Comparison of ENCODE assay signal across 8 mouse cellular contexts in genomic region chr19:5601752-5602541, GRCm38 (mm10). TPM values are rescaled to one million over a fixed set of nuclear protein-coding genes. Genes with fewer than 3 reads are reported as not detected.
DNase-seq lines count a peak whose midpoint lies in the region; ATAC-seq and TF ChIP-seq lines count a peak whose summit lies in the region.

TSS of gene Rnaseh2c (plus strand) at chr19:5601873.

- peak within 1 kb of the TSS; percentile 95 for H3K4me3 ChIP-seq in E14TG2a.4 (replicated peaks; ENCODE audit: low read length)
- H3K4me3 ChIP-seq in forebrain, embryonic 12.5 days (replicated peaks): peak within 1 kb of the TSS; percentile 93
- H3K4me3 ChIP-seq in heart, postnatal 0 days (ENCODE audit: low read depth, low read length): peak within 1 kb of the TSS; percentile 80
- peak within 1 kb of the TSS; percentile 87 for H3K4me3 ChIP-seq in liver, embryonic 16.5 days (ENCODE audit: low read depth, low read length)
- peak within 1 kb of the TSS; percentile 72 for H3K4me3 ChIP-seq in neural tube, embryonic 14.5 days (ENCODE audit: low read depth, low read length)

- WGBS in forebrain, embryonic 12.5 days: under 1% methylated on average over 64 of the region's 64 CpGs
- under 1% methylated on average over 64 of the region's 64 CpGs for WGBS in heart, postnatal 0 days
- under 1% methylated on average over 64 of the region's 64 CpGs for WGBS in liver, embryonic 16.5 days (ENCODE audit: insufficient replicate concordance)
- WGBS in neural tube, embryonic 14.5 days: under 1% methylated on average over 64 of the region's 64 CpGs

- H3K9ac ChIP-seq in forebrain, embryonic 12.5 days: peak within 1 kb of the TSS; percentile 98
- H3K9ac ChIP-seq in heart, postnatal 0 days (replicated peaks; ENCODE audit: low read depth, low read length): peak within 1 kb of the TSS; percentile 88
- H3K9ac ChIP-seq in liver, embryonic 16.5 days (ENCODE audit: low read depth, low read length): peak within 1 kb of the TSS; percentile 94
- peak within 1 kb of the TSS; percentile 88 for H3K9ac ChIP-seq in neural tube, embryonic 14.5 days (replicated peaks; ENCODE audit: low read depth, low read length)

- H3K4me1 ChIP-seq in E14TG2a.4 (replicated peaks; ENCODE audit: low read depth, low read length): peaks cover 48% of the 10 kb centered on the region
- peaks cover 17% of the 10 kb centered on the region for H3K4me1 ChIP-seq in forebrain, embryonic 12.5 days
- 0 out of 2 replicates have a peak, but pooled peaks cover 6% of the 10 kb centered on the region for H3K4me1 ChIP-seq in heart, postnatal 0 days (ENCODE audit: control insufficient read depth, insufficient read depth)
- peaks cover 14% of the 10 kb centered on the region for H3K4me1 ChIP-seq in liver, embryonic 16.5 days (ENCODE audit: control insufficient read depth, low read depth, low read length)
- H3K4me1 ChIP-seq in neural tube, embryonic 14.5 days (ENCODE audit: control insufficient read depth, insufficient read depth, low read length): peaks cover 8% of the 10 kb centered on the region

- ATAC-seq in forebrain, embryonic 12.5 days (ENCODE audit: low FRiP score): peak; percentile 91
- ATAC-seq in heart, postnatal 0 days (ENCODE audit: insufficient read depth, low read depth): peak; percentile 85
- peak; percentile 88 for ATAC-seq in liver, embryonic 16.5 days (ENCODE audit: low read depth)
- peak; percentile 91 for ATAC-seq in neural tube, embryonic 14.5 days (ENCODE audit: low read depth)

- DNase-seq in c-Kit-positive CD71-positive TER-119-negative erythroid progenitor cells, embryonic 14.5 days (ENCODE audit: low read depth): peak; percentile 72
- peak; percentile 83 for DNase-seq in heart, postnatal 0 days (ENCODE audit: low spot score)
- peak; percentile 77 to 86 for DNase-seq in kidney, postnatal 4 days
- peak; percentile 74 for DNase-seq in testis, postnatal 10 days (ENCODE audit: low spot score)

- peaks cover 4% of the 10 kb centered on the region; the same call in 1 of the 2 replicates for H3K27me3 ChIP-seq in E14TG2a.4 (ENCODE audit: insufficient read depth, low read length)
- no peaks in the 10 kb centered on the region for H3K27me3 ChIP-seq in forebrain, embryonic 12.5 days
- H3K27me3 ChIP-seq in heart, postnatal 0 days (ENCODE audit: control insufficient read depth, insufficient read depth, low read length): no peaks in the 10 kb centered on the region
- no peaks in the 10 kb centered on the region for H3K27me3 ChIP-seq in liver, embryonic 16.5 days (ENCODE audit: control insufficient read depth, insufficient read depth, low read depth, low read length)
- H3K27me3 ChIP-seq in neural tube, embryonic 14.5 days (ENCODE audit: control insufficient read depth, insufficient read depth, low read length): no peaks in the 10 kb centered on the region

- no peaks in the 10 kb centered on the region for H3K9me3 ChIP-seq in E14TG2a.4 (ENCODE audit: low read length)
- no peaks in the 10 kb centered on the region for H3K9me3 ChIP-seq in forebrain, embryonic 12.5 days
- no peaks in the 10 kb centered on the region for H3K9me3 ChIP-seq in heart, postnatal 0 days (replicated peaks; ENCODE audit: control insufficient read depth, low read length)
- H3K9me3 ChIP-seq in liver, embryonic 16.5 days (replicated peaks; ENCODE audit: control insufficient read depth, low read length): no peaks in the 10 kb centered on the region
- no peaks in the 10 kb centered on the region for H3K9me3 ChIP-seq in neural tube, embryonic 14.5 days (ENCODE audit: control insufficient read depth, low read length)

- H3K27ac ChIP-seq in forebrain, embryonic 12.5 days: peak within 1 kb of the TSS; percentile 88
- peak within 1 kb of the TSS; percentile 63 for H3K27ac ChIP-seq in heart, postnatal 0 days (ENCODE audit: low read depth)
- peak within 1 kb of the TSS; percentile 82 for H3K27ac ChIP-seq in liver, embryonic 16.5 days (ENCODE audit: low read length)
- H3K27ac ChIP-seq in neural tube, embryonic 14.5 days (ENCODE audit: low read depth, low read length): peak within 1 kb of the TSS; percentile 77

- peaks cover 46% of the 10 kb centered on the region for H3K36me3 ChIP-seq in E14TG2a.4 (ENCODE audit: insufficient read depth, low read length)
- peaks cover 42% of the 10 kb centered on the region for H3K36me3 ChIP-seq in forebrain, embryonic 12.5 days (replicated peaks)
- H3K36me3 ChIP-seq in heart, postnatal 0 days (replicated peaks; ENCODE audit: control insufficient read depth, insufficient read depth, low read length): peaks cover 40% of the 10 kb centered on the region
- peaks cover 16% of the 10 kb centered on the region for H3K36me3 ChIP-seq in liver, embryonic 16.5 days (ENCODE audit: control insufficient read depth, insufficient read depth)
- H3K36me3 ChIP-seq in neural tube, embryonic 14.5 days (ENCODE audit: control insufficient read depth, insufficient read depth, low read length): peaks cover 30% of the 10 kb centered on the region

- TF ChIP-seq CTCF in E14TG2a.4 (conservative IDR thresholded peaks at IDR 0.05; ENCODE audit: low read length): no peak
- TF ChIP-seq CTCF in heart, postnatal 0 days (IDR thresholded peaks at IDR 0.05; ENCODE audit: low read depth): no peak

- TF ChIP-seq EP300 in heart, postnatal 0 days (IDR thresholded peaks at IDR 0.05; ENCODE audit: low read depth): no peak

- H3K4me2 ChIP-seq in forebrain, embryonic 12.5 days: peak within 1 kb of the TSS; percentile 83
- H3K4me2 ChIP-seq in heart, postnatal 0 days (ENCODE audit: low read depth, low read length): peak within 1 kb of the TSS; percentile 99
- H3K4me2 ChIP-seq in liver, embryonic 16.5 days (ENCODE audit: low read depth, low read length): peak within 1 kb of the TSS; percentile 90
- peak within 1 kb of the TSS; percentile 91 for H3K4me2 ChIP-seq in neural tube, embryonic 14.5 days (ENCODE audit: low read depth, low read length)

RNA-seq across cellular contexts. Expression of gene Rnaseh2c, which starts in this region (rescaled TPM):
- 162 and 191 TPM in 2 replicates for polyA plus RNA-seq in forebrain, embryonic 12.5 days (2016; fragmentation: Nextera tagmentation; extraction: Ambion mirVana)
- 42.4 and 57.6 TPM in 2 replicates for total RNA-seq in heart, postnatal 0 days (2014; rRNA removed; ENCODE audit: low replicate concordance)
- polyA plus RNA-seq in heart, postnatal 0 days (2015; fragmentation: Nextera tagmentation; extraction: Ambion mirVana): 50.7 and 51.8 TPM in 2 replicates
- polyA plus RNA-seq in liver, embryonic 16.5 days (2015; fragmentation: Nextera tagmentation; extraction: Ambion mirVana): 92.2 and 115 TPM in 2 replicates
- 49.8 and 51.7 TPM in 2 replicates for polyA plus RNA-seq in neural tube, embryonic 14.5 days (2014; fragmentation: Nextera tagmentation; extraction: Ambion mirVana)

Comparison
In these comparisons a context has a peak if more than half of its experiments do, and no peak if none do; other contexts are left out.
1. Peak in every context shown above with its lines: DNase-seq, ATAC-seq, H3K4me3 ChIP-seq and H3K27ac ChIP-seq.